Mouse (Mus musculus) small intestine, adult 2 months (tissue): ENCODE results near the gene Itpripl2. TPM values are rescaled to one million over a fixed set of nuclear protein-coding genes. Genes with fewer than 3 reads are reported as not detected.

Experiments used
- H3K27ac ChIP-seq: fragments of 200-500 bp; 2 replicates; pipeline ENCODE4 v1.5.1; 2012; ENCODE audit warnings: low read depth, low read length, control low read depth, inconsistent platforms; ENCODE audit not compliant: insufficient read depth
- H3K27me3 ChIP-seq: fragments of 200-500 bp; 2 replicates; pipeline ENCODE4 v1.6.1; 2012; ENCODE audit warnings: mild to moderate bottlenecking, moderate library complexity, low read length, inconsistent platforms; ENCODE audit not compliant: control insufficient read depth, insufficient read depth
- H3K36me3 ChIP-seq: fragments of 200-500 bp; 2 replicates; pipeline ENCODE4 v1.6.1; 2012; ENCODE audit warnings: mild to moderate bottlenecking, low read length, control low read depth, inconsistent platforms; ENCODE audit not compliant: control insufficient read depth, insufficient read depth
- H3K4me1 ChIP-seq: fragments of 200-500 bp; 2 replicates; pipeline ENCODE4 v1.6.1; 2012; ENCODE audit warnings: low read length, inconsistent platforms, mixed read lengths; ENCODE audit not compliant: control insufficient read depth, insufficient read depth, insufficient read length
- H3K4me3 ChIP-seq: fragments of 200-500 bp; 2 replicates; pipeline ENCODE4 v1.5.1; 2012; ENCODE audit warnings: low read depth, mild to moderate bottlenecking, control low read depth, inconsistent platforms, low read length, moderate library complexity
- CTCF ChIP-seq: fragments of 200-500 bp; IDR thresholded peaks from 2 replicates; pipeline ENCODE4 v1.5.1; 2012; ENCODE audit warnings: low read depth, mild to moderate bottlenecking, control low read depth, inconsistent platforms, low read length, moderate library complexity, mixed read lengths; ENCODE audit not compliant: insufficient replicate concordance, insufficient read length; ENCODE audit errors: extremely low read depth
- POLR2A ChIP-seq: fragments of 200-500 bp; IDR thresholded peaks from 2 replicates; pipeline ENCODE4 v1.6.1; 2012; ENCODE audit warnings: low read depth, mild to moderate bottlenecking, control low read depth, inconsistent platforms, low read length, moderate library complexity
- WGBS: fragments of 180-500 bp; shearing (Covaris S2); methylation state at CpG from one replicate; pipeline ENCODE4 v1.1.7; 2018; 5-methylcytosine and 5-hydroxymethylcytosine counted together
- polyA plus RNA-seq: library from polyadenylated mRNA; depleted of rRNA; stranded (reverse); fragments of >200 nt; gene quantifications from 2 replicates; pipeline ENCODE4 v1.2.3, GENCODE M21; 2012

Gene Itpripl2
- polyA plus RNA-seq, 1 experiment = 31.6 TPM

DNA sequence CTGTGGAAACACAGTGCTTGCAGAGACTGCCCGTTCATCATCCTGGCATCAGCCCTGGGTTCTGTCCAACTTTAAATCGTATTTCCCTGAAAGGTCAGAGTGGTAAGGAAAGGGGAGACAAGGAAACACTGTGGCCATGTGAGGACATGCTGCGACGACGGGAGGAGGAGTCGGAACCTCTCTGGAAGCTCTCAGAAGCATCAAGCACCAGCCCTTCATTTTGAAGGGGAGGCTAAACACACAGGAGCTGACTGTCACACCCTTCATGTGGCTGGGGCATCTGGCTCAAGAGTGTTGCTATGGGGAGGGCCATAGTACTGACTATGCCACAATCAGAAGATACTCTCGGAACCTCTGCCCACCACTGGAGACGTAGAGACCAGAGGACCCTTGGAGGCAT is 27.9 kb upstream of the Itpripl2 start:
- no peak overlapping the region for H3K4me3 ChIP-seq
- no peaks in the 10 kb centered on the region for H3K36me3 ChIP-seq
- H3K27ac ChIP-seq = no peak overlapping the region
- TF ChIP-seq POLR2A = no peak
- no peak for TF ChIP-seq CTCF
- WGBS = 72% methylated on average over 8 of the region's 8 CpGs
- no peaks in the 10 kb centered on the region for H3K27me3 ChIP-seq
- no peaks in the 10 kb centered on the region; the same call in 1 of the 2 replicates for H3K4me1 ChIP-seq

GRCm38 (mm10) chr7:118518687-118519086 is 26.9 kb upstream of the Itpripl2 start:
- under 1% methylated on average over 18 of the region's 18 CpGs for WGBS
- no peak for TF ChIP-seq POLR2A
- TF ChIP-seq CTCF = peak; percentile 85

GRCm38 (mm10) chr7:118517819-118518218 is 26.0 kb upstream of the Itpripl2 start:
- Histone ChIP-seq H3K36me3 (no peaks in the 10 kb centered on the region), H3K27ac (no peak overlapping the region), H3K4me3 (no peak overlapping the region), H3K4me1 (no peaks in the 10 kb centered on the region; the same call in 1 of the 2 replicates), H3K27me3 (no peaks in the 10 kb centered on the region)
- TF ChIP-seq POLR2A = no peak
- peak; percentile 52; the same call in 1 of the 2 replicates for TF ChIP-seq CTCF
- 63% methylated on average over 2 of the region's 2 CpGs for WGBS

More at GRCm38 (mm10) chr7:118518687-118519086, 26.9 kb upstream of the Itpripl2 start:
- Histone ChIP-seq H3K4me1 (no peaks in the 10 kb centered on the region; the same call in 1 of the 2 replicates), H3K27me3 (no peaks in the 10 kb centered on the region), H3K4me3 (no peak overlapping the region), H3K27ac (no peak overlapping the region), H3K36me3 (no peaks in the 10 kb centered on the region)

DNA sequence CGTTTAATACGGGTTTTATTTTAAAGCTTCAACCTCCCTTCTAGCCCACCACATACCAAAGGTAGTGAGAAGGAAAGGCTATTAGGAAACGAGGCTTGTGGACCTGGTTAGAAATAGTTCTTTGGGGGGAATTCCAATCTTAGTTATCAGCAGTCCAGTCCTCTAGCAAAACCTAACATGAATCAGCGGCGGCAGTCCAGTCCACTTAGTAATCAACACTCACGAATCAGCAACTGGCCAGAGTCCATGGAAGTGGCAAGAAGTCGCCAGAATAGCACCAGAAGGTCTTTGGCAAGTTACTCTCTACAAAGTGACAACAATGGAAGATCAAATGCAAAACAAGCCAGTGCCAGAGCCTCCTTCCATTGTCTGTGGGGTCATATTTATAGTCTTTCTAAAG is 16.8 kb upstream of the Itpripl2 start:
- H3K36me3 ChIP-seq = no peaks in the 10 kb centered on the region
- 0 out of 2 replicates have a peak, but pooled peaks cover 3% of the 10 kb centered on the region for H3K4me1 ChIP-seq
- TF ChIP-seq POLR2A (no peak), CTCF (no peak)
- WGBS = 51% methylated on average over 7 of the region's 7 CpGs
- no peak overlapping the region for H3K4me3 ChIP-seq
- H3K27me3 ChIP-seq = no peaks in the 10 kb centered on the region
- H3K27ac ChIP-seq = no peak overlapping the region

- no peak overlapping the region for H3K4me3 ChIP-seq
- TF ChIP-seq CTCF (no peak), POLR2A (no peak)
- 85% methylated on average over 4 of the region's 4 CpGs for WGBS
- no peaks in the 10 kb centered on the region for H3K27me3 ChIP-seq
- no peaks in the 10 kb centered on the region for H3K36me3 ChIP-seq
- H3K27ac ChIP-seq = no peak overlapping the region
- peaks cover 15% of the 10 kb centered on the region for H3K4me1 ChIP-seq
These were observed 12.1 kb upstream of the Itpripl2 start for GRCm38 (mm10) chr7:118503844-118504243.

DNA sequence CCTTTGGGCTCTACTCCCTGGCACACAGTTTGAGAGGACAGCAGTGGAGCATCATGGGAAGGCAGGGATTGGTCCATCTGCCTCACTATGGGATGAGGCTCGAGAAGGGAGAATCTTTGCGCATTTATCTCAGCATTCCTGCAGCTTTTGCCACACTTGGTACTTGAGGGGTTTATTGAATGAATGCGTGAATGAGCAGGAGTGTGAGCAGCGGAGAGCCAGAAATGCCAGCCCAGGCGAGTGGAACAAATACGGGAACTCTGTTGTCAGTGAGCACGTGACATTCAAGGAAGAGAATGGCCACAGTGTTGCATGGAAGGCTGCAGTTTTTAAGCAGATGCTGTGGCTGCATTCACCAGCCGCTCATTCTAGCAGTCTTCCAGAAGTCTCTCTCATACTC is 10.6 kb upstream of the Itpripl2 start:
- no peak for TF ChIP-seq POLR2A
- TF ChIP-seq CTCF = no peak
- WGBS = 86% methylated on average over 8 of the region's 8 CpGs
- Histone ChIP-seq H3K4me3 (no peak overlapping the region), H3K27ac (no peak overlapping the region), H3K4me1 (peaks cover 20% of the 10 kb centered on the region), H3K36me3 (no peaks in the 10 kb centered on the region), H3K27me3 (no peaks in the 10 kb centered on the region)

- Histone ChIP-seq H3K27me3 (no peaks in the 10 kb centered on the region), H3K36me3 (no peaks in the 10 kb centered on the region), H3K27ac (peak overlapping the region; percentile 26), H3K4me1 (peaks cover 20% of the 10 kb centered on the region), H3K4me3 (no peak overlapping the region)
- TF ChIP-seq POLR2A = no peak
- TF ChIP-seq CTCF = no peak
- WGBS = 21% methylated on average over 7 of the region's 7 CpGs
These were observed 8.1 kb upstream of the Itpripl2 start for GRCm38 (mm10) chr7:118499784-118500435.
